Mouse (Mus musculus): ENCODE measurements at regions not wholly inside any gene's neighbourhood (a gene's known extent, or its start where the extent isn't known, plus 50 kb on each side); places are given as distances from the start of the nearest gene placed in this dataset.

DNA sequence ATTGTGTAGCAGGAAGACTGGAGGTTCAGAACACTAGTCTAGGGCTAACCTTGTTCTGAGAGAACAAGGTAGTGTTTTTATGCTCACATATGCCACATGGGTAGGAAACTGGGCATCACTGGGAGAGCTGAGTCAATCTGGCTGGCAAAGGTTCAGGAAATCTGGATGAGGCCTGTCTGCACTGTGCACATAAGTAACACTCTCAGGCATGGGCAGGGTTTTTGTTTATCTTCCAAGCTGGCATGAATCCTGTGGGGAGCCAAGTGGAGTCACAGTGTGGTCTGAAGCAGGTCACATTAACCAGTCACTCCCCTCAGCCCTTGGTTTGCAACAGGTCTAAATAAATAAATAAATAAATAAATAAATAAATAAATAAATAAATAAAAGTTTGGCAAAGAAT, 53.0 kb upstream of the Nt5e start:
- Histone ChIP-seq H3K36me3 (replicated peaks; ENCODE audit: control insufficient read depth, insufficient read depth) (no peaks in the 10 kb centered on the region), H3K9me3 (ENCODE audit: control insufficient read depth, low read length) (no peaks in the 10 kb centered on the region), H3K27me3 (ENCODE audit: control insufficient read depth, insufficient read depth, low read length) (no peaks in the 10 kb centered on the region), H3K4me3 (replicated peaks; ENCODE audit: low read length) (no peak overlapping the region), H3K4me2 (replicated peaks) (no peak overlapping the region), H3K4me1 (replicated peaks; ENCODE audit: control insufficient read depth, insufficient read depth, low read length) (no peaks in the 10 kb centered on the region), H3K9ac (no peak overlapping the region), H3K27ac (no peak overlapping the region)
- peak; percentile 43; the same call in 1 of the 2 replicates for ATAC-seq (ENCODE audit: low FRiP score)
- DNase-seq (ENCODE audit: low spot score), result no peak

GRCm38 (mm10) chr9:88274681-88275336, 52.2 kb upstream of the Nt5e start:
- 85% methylated on average over 3 of the region's 3 CpGs for WGBS
- Histone ChIP-seq H3K27ac (no peak overlapping the region), H3K4me3 (replicated peaks; ENCODE audit: low read length) (no peak overlapping the region), H3K4me1 (replicated peaks; ENCODE audit: control insufficient read depth, insufficient read depth, low read length) (no peaks in the 10 kb centered on the region), H3K9me3 (ENCODE audit: control insufficient read depth, low read length) (no peaks in the 10 kb centered on the region), H3K9ac (no peak overlapping the region), H3K27me3 (ENCODE audit: control insufficient read depth, insufficient read depth, low read length) (no peaks in the 10 kb centered on the region), H3K36me3 (replicated peaks; ENCODE audit: control insufficient read depth, insufficient read depth) (no peaks in the 10 kb centered on the region), H3K4me2 (replicated peaks) (no peak overlapping the region)
- ATAC-seq (ENCODE audit: low FRiP score), result no peak
- no peak for DNase-seq (ENCODE audit: low spot score)

- no peak overlapping the region for H3K9ac ChIP-seq
- 90% methylated on average over 3 of the region's 3 CpGs for WGBS
- ATAC-seq (ENCODE audit: low FRiP score), result no peak
Observed at GRCm38 (mm10) chr9:88276023-88276568, 50.9 kb upstream of the Nt5e start.

DNA sequence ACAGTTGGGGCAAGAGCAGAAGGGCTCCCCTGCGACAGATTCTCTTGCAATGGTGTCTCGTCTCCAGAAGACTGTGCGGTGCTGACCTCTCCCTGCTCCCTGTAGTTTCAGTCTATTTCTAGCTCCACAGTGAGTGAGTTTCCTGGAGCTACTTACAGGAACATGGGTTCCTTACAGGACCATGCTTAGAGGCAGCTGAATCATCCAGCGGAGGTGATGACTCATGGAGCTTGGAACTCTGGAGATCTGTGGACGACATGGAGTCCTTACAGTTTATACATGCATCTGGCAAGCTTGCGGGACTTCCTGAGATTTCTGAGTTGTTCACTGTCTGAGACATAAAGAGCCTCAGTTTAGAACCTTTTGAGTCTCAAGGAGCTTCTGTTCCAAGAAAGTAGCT, 50.0 kb upstream of the Nt5e start:
- Histone ChIP-seq H3K27me3 (ENCODE audit: control insufficient read depth, insufficient read depth, low read length) (no peaks in the 10 kb centered on the region), H3K4me3 (replicated peaks; ENCODE audit: low read length) (no peak overlapping the region), H3K4me1 (replicated peaks; ENCODE audit: control insufficient read depth, insufficient read depth, low read length) (no peaks in the 10 kb centered on the region), H3K9me3 (ENCODE audit: control insufficient read depth, low read length) (no peaks in the 10 kb centered on the region), H3K9ac (no peak overlapping the region), H3K27ac (no peak overlapping the region), H3K4me2 (replicated peaks) (no peak overlapping the region), H3K36me3 (replicated peaks; ENCODE audit: control insufficient read depth, insufficient read depth) (no peaks in the 10 kb centered on the region)
- DNase-seq (ENCODE audit: low spot score) (no peak), ATAC-seq (ENCODE audit: low FRiP score) (no peak)
- 87% methylated on average over 6 of the region's 6 CpGs for WGBS

More at GRCm38 (mm10) chr9:88276023-88276568, 50.9 kb upstream of the Nt5e start:
- no peaks in the 10 kb centered on the region for H3K4me1 ChIP-seq (replicated peaks; ENCODE audit: control insufficient read depth, insufficient read depth, low read length)
- no peaks in the 10 kb centered on the region for H3K9me3 ChIP-seq (ENCODE audit: control insufficient read depth, low read length)
- no peak overlapping the region for H3K4me2 ChIP-seq (replicated peaks)
- H3K36me3 ChIP-seq (replicated peaks; ENCODE audit: control insufficient read depth, insufficient read depth), result no peaks in the 10 kb centered on the region
- H3K4me3 ChIP-seq (replicated peaks; ENCODE audit: low read length), result no peak overlapping the region
- no peak overlapping the region for H3K27ac ChIP-seq
- no peak for DNase-seq (ENCODE audit: low spot score)
- no peaks in the 10 kb centered on the region for H3K27me3 ChIP-seq (ENCODE audit: control insufficient read depth, insufficient read depth, low read length)
